Mouse (Mus musculus) large intestine, adult 2 months (tissue): ENCODE measurements around the gene Mrpl38. TPM values are rescaled to one million over a fixed set of nuclear protein-coding genes. Genes with fewer than 3 reads are reported as not detected.

ENCODE experiments used
- polyA plus RNA-seq: library from polyadenylated mRNA; depleted of rRNA; stranded (reverse); fragments of >200 nt; gene quantifications from 2 replicates; pipeline ENCODE4 v1.2.3, GENCODE M21; 2012; rRNA removed

Gene Mrpl38
- polyA plus RNA-seq, 1 experiment, result 61.2 TPM

Other genes with a start within 250 kb of the Mrpl38 start
- 4.9 and 6.3 TPM in 2 replicates for gene Smim5, start 238.9 kb downstream of the Mrpl38 start, polyA plus RNA-seq
- gene Smim6, start 226.9 kb downstream of the Mrpl38 start, polyA plus RNA-seq, result 37.5 and 45.5 TPM in 2 replicates
- 17.3 and 20.7 TPM in 2 replicates for gene Sap30bp, start 205.6 kb downstream of the Mrpl38 start, polyA plus RNA-seq
- 16.0 and 16.5 TPM in 2 replicates for gene Recql5, start 205.4 kb downstream of the Mrpl38 start, polyA plus RNA-seq
- 40.1 and 62.1 TPM in 2 replicates for gene Itgb4, start 164.2 kb downstream of the Mrpl38 start, polyA plus RNA-seq
- 26.3 and 32.0 TPM in 2 replicates for gene Galk1, start 126.1 kb downstream of the Mrpl38 start, polyA plus RNA-seq
- 265 and 273 TPM in 2 replicates for gene H3f3b, start 110.9 kb downstream of the Mrpl38 start, polyA plus RNA-seq
- gene Unk, start 108.5 kb downstream of the Mrpl38 start, polyA plus RNA-seq, result 18.8 and 26.0 TPM in 2 replicates
- 8.0 and 8.6 TPM in 2 replicates for gene Unc13d, start 60.9 kb downstream of the Mrpl38 start, polyA plus RNA-seq
- gene Wbp2, start 51.9 kb downstream of the Mrpl38 start, polyA plus RNA-seq, result 166 and 197 TPM in 2 replicates
- gene Trim47, start 11.7 kb downstream of the Mrpl38 start, polyA plus RNA-seq, result 19.1 and 23.7 TPM in 2 replicates
- 11.1 and 16.3 TPM in 2 replicates for gene Trim65, start 7.7 kb downstream of the Mrpl38 start, polyA plus RNA-seq
- 7.6 and 10.4 TPM in 2 replicates for gene Fbf1, start 29.3 kb upstream of the Mrpl38 start, polyA plus RNA-seq
- gene Ten1, start 60.0 kb upstream of the Mrpl38 start, polyA plus RNA-seq, result 52.3 and 55.4 TPM in 2 replicates
- gene Acox1, start 60.2 kb upstream of the Mrpl38 start, polyA plus RNA-seq, result 86.6 and 168 TPM in 2 replicates
- gene Evpl, start 99.2 kb upstream of the Mrpl38 start, polyA plus RNA-seq, result 6.9 and 8.5 TPM in 2 replicates
- 64.2 and 66.9 TPM in 2 replicates for gene Srp68, start 135.3 kb upstream of the Mrpl38 start, polyA plus RNA-seq
- 13.1 and 15.3 TPM in 2 replicates for gene Galr2, start 142.1 kb upstream of the Mrpl38 start, polyA plus RNA-seq
- gene Exoc7, start 168.4 kb upstream of the Mrpl38 start, polyA plus RNA-seq, result 19.8 and 24.3 TPM in 2 replicates
- gene Foxj1, start 196.5 kb upstream of the Mrpl38 start, polyA plus RNA-seq, result 0.07 and 0.21 TPM in 2 replicates